Mouse (Mus musculus): ENCODE results near the gene Cela1. TPM values are rescaled to one million over a fixed set of nuclear protein-coding genes. Genes with fewer than 3 reads are reported as not detected.

Cela1 gene
- polyA plus RNA-seq, 1 experiment = not detected

DNA sequence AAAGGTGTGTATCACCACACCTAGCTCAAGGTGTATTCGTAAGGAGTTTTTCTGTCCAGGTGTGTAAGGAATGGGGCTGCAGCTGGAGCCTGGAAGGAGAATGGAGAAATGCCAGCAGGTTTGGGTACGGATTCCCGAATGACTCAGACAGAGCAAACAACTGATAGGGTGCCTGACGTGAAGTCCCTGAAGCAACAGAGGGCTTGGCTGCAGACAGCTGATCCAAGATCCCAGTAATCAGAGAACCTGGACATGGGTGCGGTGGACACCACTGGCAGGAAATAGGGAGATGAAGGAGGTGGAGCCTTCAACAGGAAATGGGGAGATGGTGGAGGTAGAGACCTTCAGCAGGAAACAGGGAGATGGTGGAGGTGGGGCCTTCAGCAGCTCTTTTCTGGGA lies 55.4 kb downstream of the Cela1 start:
- Histone ChIP-seq H3K4me3 (ENCODE audit: insufficient read depth, low read depth, low read length) (no peak overlapping the region), H3K4me1 (ENCODE audit: control insufficient read depth, insufficient read depth, low read length) (peaks cover 17% of the 10 kb centered on the region), H3K27ac (ENCODE audit: insufficient read depth, low read depth, low read length) (no peak overlapping the region)
- 86% methylated on average over 5 of the region's 5 CpGs for WGBS
- no peak for TF ChIP-seq POLR2A (IDR thresholded peaks at IDR 0.05; ENCODE audit: insufficient read depth, low read depth, low read length)
- TF ChIP-seq CTCF (IDR thresholded peaks at IDR 0.05; ENCODE audit: insufficient read depth, low read depth, low read length) = no peak

DNA sequence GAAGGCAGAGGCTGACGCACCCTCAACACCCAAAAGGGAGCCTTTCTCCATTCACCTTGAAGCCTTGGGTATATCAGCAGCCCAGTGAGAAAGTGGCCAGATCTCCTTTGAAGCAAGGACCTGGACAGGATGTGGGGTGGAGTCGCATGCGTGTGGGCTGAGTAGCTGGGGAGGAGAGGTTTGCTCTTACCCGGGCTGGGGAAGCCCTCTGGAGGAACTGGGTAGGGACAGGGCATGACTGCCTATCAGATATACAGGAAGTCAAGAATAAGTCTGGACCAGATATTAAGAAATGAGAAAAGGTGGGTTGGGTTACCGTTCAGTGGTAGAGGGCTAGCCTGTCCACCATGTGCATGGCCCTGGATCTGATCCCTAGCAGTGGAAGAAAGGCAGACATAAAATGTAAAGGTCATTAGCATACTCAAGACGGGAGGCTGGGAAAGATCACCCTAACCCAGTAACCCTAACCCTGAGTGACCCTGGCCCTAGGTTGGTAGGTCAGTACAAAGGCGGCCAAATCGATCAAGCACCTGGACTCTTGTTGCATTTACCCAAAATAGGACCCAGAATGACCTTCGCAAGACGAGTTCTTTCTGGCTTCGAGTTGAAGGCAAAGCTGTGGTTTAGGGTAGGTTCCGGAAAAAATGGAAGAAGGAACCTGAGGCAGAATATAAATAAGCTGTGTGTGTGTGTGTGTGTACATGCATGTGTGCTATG lies 56.1 kb downstream of the Cela1 start:
- Histone ChIP-seq H3K27ac (ENCODE audit: insufficient read depth, low read depth, low read length) (no peak overlapping the region), H3K4me1 (ENCODE audit: control insufficient read depth, insufficient read depth, low read length) (peaks cover 13% of the 10 kb centered on the region), H3K4me3 (ENCODE audit: insufficient read depth, low read depth, low read length) (no peak overlapping the region)
- TF ChIP-seq POLR2A (IDR thresholded peaks at IDR 0.05; ENCODE audit: insufficient read depth, low read depth, low read length) = no peak
- no peak for TF ChIP-seq CTCF (IDR thresholded peaks at IDR 0.05; ENCODE audit: insufficient read depth, low read depth, low read length)
- WGBS = 91% methylated on average over 12 of the region's 12 CpGs

DNA sequence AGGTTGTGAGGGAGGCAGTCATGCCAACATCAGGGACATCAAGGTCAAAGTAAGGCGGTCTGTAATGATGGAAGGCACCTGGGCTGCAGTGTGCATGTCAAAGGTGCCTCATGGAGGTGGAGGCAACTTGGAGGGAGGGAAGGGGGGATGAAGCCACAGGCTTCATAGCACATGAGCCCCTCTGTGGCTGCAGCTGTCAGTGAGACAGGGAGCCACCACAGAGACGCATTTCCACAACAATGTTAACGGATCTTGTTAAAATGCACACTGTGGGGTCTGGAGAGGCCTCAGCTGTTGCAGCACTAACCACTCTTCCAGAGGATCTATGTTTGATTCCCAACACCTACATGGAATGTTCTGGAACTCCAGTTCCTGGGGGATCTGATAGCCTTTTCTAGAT lies 57.6 kb downstream of the Cela1 start:
- TF ChIP-seq CTCF (IDR thresholded peaks at IDR 0.05; ENCODE audit: insufficient read depth, low read depth, low read length) (no peak), POLR2A (IDR thresholded peaks at IDR 0.05; ENCODE audit: insufficient read depth, low read depth, low read length) (no peak)
- no peak overlapping the region for H3K4me3 ChIP-seq (ENCODE audit: insufficient read depth, low read depth, low read length)
- H3K27ac ChIP-seq (ENCODE audit: insufficient read depth, low read depth, low read length) = no peak overlapping the region
- peaks cover 9% of the 10 kb centered on the region for H3K4me1 ChIP-seq (ENCODE audit: control insufficient read depth, insufficient read depth, low read length)
- WGBS = 88% methylated on average over 3 of the region's 3 CpGs

DNA sequence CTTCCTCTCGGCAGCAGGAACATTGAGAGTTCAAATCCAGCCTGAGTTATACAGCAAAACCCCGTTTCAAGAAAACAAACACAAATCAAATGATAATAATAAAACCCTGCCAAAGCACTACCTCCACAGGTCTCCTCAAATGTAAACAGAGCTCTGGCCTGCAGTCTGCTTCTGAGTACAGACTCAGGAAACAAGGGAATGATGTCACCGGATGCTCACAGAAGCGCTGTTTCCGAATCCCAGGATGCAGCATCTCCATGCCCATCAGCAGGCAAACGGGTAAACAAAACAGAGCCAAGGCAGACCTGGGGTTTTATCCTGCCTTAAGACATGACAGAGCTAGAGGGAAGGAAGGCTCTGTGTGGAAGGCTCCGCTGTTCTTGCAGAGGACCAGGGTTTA lies 58.9 kb downstream of the Cela1 start:
- 62% methylated on average over 7 of the region's 7 CpGs for WGBS
- H3K4me3 ChIP-seq (ENCODE audit: insufficient read depth, low read depth, low read length) = no peak overlapping the region

DNA sequence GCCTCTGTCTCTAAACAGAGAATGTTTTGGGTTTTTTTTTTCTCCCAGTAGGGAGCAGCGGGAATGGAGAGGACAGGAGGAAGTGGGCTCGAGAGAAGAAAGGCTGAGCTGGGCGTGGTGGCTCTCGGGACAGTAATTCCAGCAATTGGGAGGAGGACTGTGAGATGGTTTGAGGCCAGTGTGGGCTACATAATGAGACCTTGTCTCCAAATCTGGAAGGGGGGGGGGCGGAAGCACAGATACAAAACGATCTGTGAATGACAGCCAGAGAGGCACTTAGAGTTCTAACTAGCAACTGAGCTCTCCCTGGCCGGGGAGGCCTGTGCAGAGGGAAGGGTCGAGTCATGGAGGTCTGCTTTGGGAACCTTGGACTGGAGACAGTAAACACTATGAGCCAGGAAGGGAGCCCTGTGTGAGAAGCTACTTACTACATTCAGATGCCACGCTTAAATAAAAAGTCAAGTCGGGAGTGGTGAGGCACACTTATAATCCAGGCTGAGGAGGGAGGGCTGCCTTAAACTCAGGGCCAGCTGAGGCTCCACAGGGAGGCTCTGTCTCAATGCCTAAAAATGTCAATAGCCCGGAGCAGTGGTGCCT lies 59.8 kb downstream of the Cela1 start:
- Histone ChIP-seq H3K4me3 (ENCODE audit: insufficient read depth, low read depth, low read length) (no peak overlapping the region), H3K4me1 (ENCODE audit: control insufficient read depth, insufficient read depth, low read length) (peaks cover 9% of the 10 kb centered on the region), H3K27ac (ENCODE audit: insufficient read depth, low read depth, low read length) (no peak overlapping the region)
- TF ChIP-seq CTCF (IDR thresholded peaks at IDR 0.05; ENCODE audit: insufficient read depth, low read depth, low read length) (no peak), POLR2A (IDR thresholded peaks at IDR 0.05; ENCODE audit: insufficient read depth, low read depth, low read length) (no peak)
- WGBS = 12% methylated on average over 11 of the region's 11 CpGs

More for the DNA sequence above, 58.9 kb downstream of the Cela1 start:
- Histone ChIP-seq H3K4me1 (ENCODE audit: control insufficient read depth, insufficient read depth, low read length) (peaks cover 9% of the 10 kb centered on the region), H3K27ac (ENCODE audit: insufficient read depth, low read depth, low read length) (no peak overlapping the region)
- TF ChIP-seq CTCF (IDR thresholded peaks at IDR 0.05; ENCODE audit: insufficient read depth, low read depth, low read length) = no peak
- TF ChIP-seq POLR2A (IDR thresholded peaks at IDR 0.05; ENCODE audit: insufficient read depth, low read depth, low read length) = no peak

DNA sequence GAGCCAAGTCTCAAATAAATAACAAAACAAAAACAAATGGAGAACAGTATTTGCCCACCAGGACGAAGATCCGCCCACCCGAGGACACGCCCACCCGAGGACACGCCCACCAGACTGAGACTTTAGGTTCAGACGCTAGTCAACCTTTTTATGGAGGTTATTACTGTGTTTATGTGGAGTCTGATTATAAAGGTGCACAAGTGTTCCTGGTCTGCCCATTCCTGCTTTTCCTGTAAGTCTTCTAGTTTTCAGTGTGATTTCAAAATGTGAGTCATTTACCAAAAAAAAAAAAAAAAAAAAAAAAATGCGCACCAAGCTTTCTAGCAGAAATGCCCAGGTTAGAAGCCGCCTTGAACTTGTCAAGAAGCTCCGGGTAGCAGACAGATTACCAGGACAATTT lies 60.4 kb downstream of the Cela1 start:
- Histone ChIP-seq H3K4me1 (ENCODE audit: control insufficient read depth, insufficient read depth, low read length) (peaks cover 12% of the 10 kb centered on the region), H3K27ac (ENCODE audit: insufficient read depth, low read depth, low read length) (no peak overlapping the region), H3K4me3 (ENCODE audit: insufficient read depth, low read depth, low read length) (no peak overlapping the region)
- WGBS = 23% methylated on average over 10 of the region's 10 CpGs
- TF ChIP-seq CTCF (IDR thresholded peaks at IDR 0.05; ENCODE audit: insufficient read depth, low read depth, low read length) (no peak), POLR2A (IDR thresholded peaks at IDR 0.05; ENCODE audit: insufficient read depth, low read depth, low read length) (no peak)

DNA sequence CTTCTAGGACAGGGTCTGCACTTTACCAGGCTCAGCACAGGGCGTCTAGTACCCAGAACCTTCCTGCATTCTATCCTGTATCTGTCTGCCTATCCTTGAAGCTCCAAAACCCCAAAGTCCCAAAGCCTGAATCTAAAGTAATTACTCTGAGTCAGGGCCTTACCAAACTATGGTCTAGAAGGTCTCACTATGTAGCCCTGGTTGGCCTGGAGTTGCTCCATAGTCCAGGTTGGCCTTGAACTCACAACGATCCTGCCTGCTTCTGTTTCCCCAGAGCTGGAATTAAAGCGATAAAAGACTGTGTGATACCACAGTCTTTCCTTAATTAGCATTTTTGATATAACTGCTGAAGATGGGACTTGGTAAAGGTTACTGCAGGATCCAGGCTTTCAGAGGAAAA lies 63.3 kb downstream of the Cela1 start:
- H3K4me1 ChIP-seq (ENCODE audit: control insufficient read depth, insufficient read depth, low read length) = peaks cover 21% of the 10 kb centered on the region
- no peak for TF ChIP-seq POLR2A (IDR thresholded peaks at IDR 0.05; ENCODE audit: insufficient read depth, low read depth, low read length)
- TF ChIP-seq CTCF (IDR thresholded peaks at IDR 0.05; ENCODE audit: insufficient read depth, low read depth, low read length) = no peak
- H3K27ac ChIP-seq (ENCODE audit: insufficient read depth, low read depth, low read length) = no peak overlapping the region
- no peak overlapping the region for H3K4me3 ChIP-seq (ENCODE audit: insufficient read depth, low read depth, low read length)
- WGBS = 77% methylated on average over 3 of the region's 3 CpGs

Other genes starting within 250 kb of the Cela1 start
- not detected in 2 replicates for gene Letmd1, start 218.9 kb downstream of the Cela1 start, polyA plus RNA-seq (2012; ENCODE audit: insufficient read depth, insufficient read length, low replicate concordance, missing spikeins)
- not detected in 2 replicates for gene Csrnp2, start 192.4 kb downstream of the Cela1 start, polyA plus RNA-seq (2012; ENCODE audit: insufficient read depth, insufficient read length, low replicate concordance, missing spikeins)
- not detected in 2 replicates for gene Tfcp2, start 135.9 kb downstream of the Cela1 start, polyA plus RNA-seq (2012; ENCODE audit: insufficient read depth, insufficient read length, low replicate concordance, missing spikeins)
- gene Pou6f1, start 87.9 kb downstream of the Cela1 start, polyA plus RNA-seq (2012; ENCODE audit: insufficient read depth, insufficient read length, low replicate concordance, missing spikeins) = not detected in 2 replicates
- not detected in 2 replicates for gene Dazap2, start 72.6 kb downstream of the Cela1 start, polyA plus RNA-seq (2012; ENCODE audit: insufficient read depth, insufficient read length, low replicate concordance, missing spikeins)
- gene Smagp, start 51.0 kb downstream of the Cela1 start, polyA plus RNA-seq (2012; ENCODE audit: insufficient read depth, insufficient read length, low replicate concordance, missing spikeins) = not detected in 2 replicates
- not detected in 2 replicates for gene Bin2, start 18.4 kb downstream of the Cela1 start, polyA plus RNA-seq (2012; ENCODE audit: insufficient read depth, insufficient read length, low replicate concordance, missing spikeins)
- gene Galnt6, start 41.5 kb upstream of the Cela1 start, polyA plus RNA-seq (2012; ENCODE audit: insufficient read depth, insufficient read length, low replicate concordance, missing spikeins) = not detected in 2 replicates
- gene Slc4a8, start 73.8 kb upstream of the Cela1 start, polyA plus RNA-seq (2012; ENCODE audit: insufficient read depth, insufficient read length, low replicate concordance, missing spikeins) = 38.7 TPM in 1 of 2 replicates, not detected in the other
- not detected in 2 replicates for gene Scn8a, start 181.9 kb upstream of the Cela1 start, polyA plus RNA-seq (2012; ENCODE audit: insufficient read depth, insufficient read length, low replicate concordance, missing spikeins)